Mouse (Mus musculus) gastrocnemius, adult 2 months (tissue): ENCODE data around the gene Pcca. TPM values are rescaled to one million over a fixed set of nuclear protein-coding genes. Genes with fewer than 3 reads are reported as not detected.

Source experiments
- DNase-seq: peaks from one replicate; pipeline ENCODE4 v3.0.0; 2022
- H3K27ac ChIP-seq: fragments of 200-600 bp; 2 replicates; pipeline ENCODE4 v1.8.1; 2022; ENCODE audit warnings: mild to moderate bottlenecking
- H3K4me3 ChIP-seq: fragments of 200-600 bp; 2 replicates; pipeline ENCODE4 v1.8.1; 2022; ENCODE audit warnings: mild to moderate bottlenecking, moderate library complexity
- CTCF ChIP-seq: fragments of 200-600 bp; IDR thresholded peaks from 2 replicates; pipeline ENCODE4 v1.8.1; 2022; ENCODE audit warnings: antibody characterized with exemption, mild to moderate bottlenecking, moderate library complexity
- intact Hi-C: fragments of 180-260 bp; cut with DNase I; formaldehyde crosslinking; loops from one replicate; pipeline ENCODE4 v1.15.1; 2025
- total RNA-seq, 2 experiments: library from RNA; stranded (reverse); gene quantifications; 2 replicates each; pipeline ENCODE4 v1.2.3; 2021

The Pcca gene
- total RNA-seq, 2 experiments from 2014 or later, result 37.7 to 58.5 TPM

DNA sequence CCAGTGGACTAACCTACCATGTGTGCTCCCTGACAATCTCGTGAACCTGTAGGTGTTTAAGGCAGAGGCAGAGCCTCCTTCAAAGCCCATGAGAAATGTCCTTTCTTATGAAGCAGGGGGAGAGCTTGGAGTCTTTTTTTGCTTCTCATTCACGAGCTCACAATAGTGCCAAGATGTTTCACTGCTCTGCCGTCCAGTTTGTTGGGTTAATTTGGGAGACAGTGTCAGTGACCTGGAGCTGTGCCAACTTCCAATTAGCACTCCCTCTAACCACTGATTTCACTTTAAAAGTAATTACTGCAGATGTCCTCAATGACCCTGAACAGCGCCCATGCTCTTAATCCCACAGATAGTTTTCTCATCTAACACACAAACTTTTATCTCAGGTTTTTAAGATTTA is 328.5 kb downstream of the Pcca start:
- no peak overlapping the region for H3K27ac ChIP-seq
- no peak for DNase-seq
- no peak overlapping the region for H3K4me3 ChIP-seq
- TF ChIP-seq CTCF, result no peak
- intact Hi-C loops, result no loop called here

- no peak for TF ChIP-seq CTCF
- Histone ChIP-seq H3K27ac (no peak overlapping the region), H3K4me3 (no peak overlapping the region)
- intact Hi-C loops, result no loop called here
- DNase-seq, result no peak
Observed at GRCm38 (mm10) chr14:122865462-122866129, 331.5 kb downstream of the Pcca start.

GRCm38 (mm10) chr14:122867531-122868285 is 333.6 kb downstream of the Pcca start:
- intact Hi-C loops, result no loop called here
- no peak for TF ChIP-seq CTCF
- no peak overlapping the region for H3K4me3 ChIP-seq
- no peak overlapping the region for H3K27ac ChIP-seq
- DNase-seq, result no peak

DNA sequence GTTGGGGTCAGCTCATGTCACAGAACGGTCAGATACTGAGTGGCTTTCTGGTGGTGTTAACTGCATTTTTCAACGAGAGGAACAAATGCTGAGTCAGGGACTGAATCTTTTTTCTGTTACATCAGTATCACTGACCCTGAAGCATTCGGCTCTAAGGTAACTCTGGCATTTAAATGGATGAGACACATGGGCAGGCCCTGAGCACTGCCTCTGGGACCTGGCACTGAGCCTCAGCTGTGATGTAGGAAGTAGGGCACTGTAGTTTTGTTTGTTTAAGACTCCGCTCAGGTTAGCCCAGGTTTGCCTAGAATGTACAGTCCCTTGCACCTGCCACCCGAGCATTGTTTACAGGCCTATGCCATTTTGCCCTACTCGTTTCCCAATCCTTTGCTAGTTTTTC is 335.7 kb downstream of the Pcca start:
- Histone ChIP-seq H3K4me3 (no peak overlapping the region), H3K27ac (no peak overlapping the region)
- intact Hi-C loops, result no loop called here
- no peak for DNase-seq
- no peak for TF ChIP-seq CTCF

DNA sequence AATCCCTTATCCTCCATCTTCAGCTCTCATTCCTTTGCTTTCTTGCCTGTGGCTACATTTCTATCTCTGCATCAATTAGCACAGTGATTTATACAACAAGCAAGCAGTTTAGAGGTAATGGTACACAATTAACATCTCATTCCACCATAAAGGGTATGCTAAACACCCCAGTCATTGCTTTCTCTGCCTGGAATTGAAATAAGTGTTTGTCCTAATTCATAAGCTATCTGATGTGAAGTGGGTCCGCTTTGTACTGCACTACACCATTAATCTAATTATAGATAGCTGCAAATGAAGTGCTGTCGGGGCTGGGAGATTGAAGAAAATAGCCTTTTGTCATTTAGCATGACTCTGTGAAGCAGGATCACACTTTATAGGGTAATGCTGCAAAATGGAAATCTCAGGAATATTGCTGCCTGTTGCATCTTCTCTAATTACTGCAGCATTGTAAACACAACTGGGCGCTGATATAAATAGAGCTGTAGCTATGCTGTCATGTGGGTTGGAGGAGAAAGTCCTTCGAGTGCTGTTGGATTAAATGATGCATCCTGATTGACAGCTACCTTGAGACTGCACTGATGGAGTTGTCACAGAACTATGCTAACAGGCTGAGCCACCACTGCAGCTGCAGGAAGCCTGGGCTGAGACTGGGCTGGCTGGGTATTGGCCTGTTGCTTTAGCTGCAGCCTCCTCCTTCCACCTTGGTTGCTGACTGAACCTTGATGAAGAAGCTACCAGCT is 337.9 kb downstream of the Pcca start:
- intact Hi-C loops, result no loop called here
- Histone ChIP-seq H3K4me3 (no peak overlapping the region), H3K27ac (no peak overlapping the region)
- DNase-seq, result no peak
- TF ChIP-seq CTCF, result no peak

- Histone ChIP-seq H3K4me3 (no peak overlapping the region), H3K27ac (no peak overlapping the region)
- intact Hi-C loops, result no loop called here
- TF ChIP-seq CTCF, result no peak
- DNase-seq, result no peak
Observed at GRCm38 (mm10) chr14:122872612-122873011, 338.5 kb downstream of the Pcca start.

DNA sequence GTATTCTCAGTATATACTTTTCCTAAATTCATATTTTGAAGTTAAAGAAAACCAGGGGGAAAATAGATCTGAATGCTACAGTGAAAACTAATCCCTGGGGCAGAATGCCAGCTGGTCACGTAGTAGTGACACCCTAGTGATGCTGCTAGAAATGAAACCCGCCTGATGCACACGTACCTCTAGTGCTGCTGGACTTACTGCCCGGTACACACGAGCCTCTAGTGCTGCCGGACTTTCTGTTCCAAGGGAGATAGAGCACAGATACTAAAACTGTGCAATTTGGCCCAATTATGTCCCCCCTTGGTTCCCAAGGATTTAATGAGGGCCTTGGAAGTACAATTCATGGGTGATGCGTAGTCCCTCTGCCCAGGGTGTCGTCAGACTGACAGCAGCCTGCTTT is 340.9 kb downstream of the Pcca start:
- intact Hi-C loops, result loop anchor here (5.0 kb wide), 1 partner anchor 683 kb away; no protein-coding TSS in a partner anchor
- peak overlapping the region; percentile 12; the same call in 1 of the 2 replicates for H3K27ac ChIP-seq
- DNase-seq, result peak; percentile 51
- no peak for TF ChIP-seq CTCF
- H3K4me3 ChIP-seq, result no peak overlapping the region

DNA sequence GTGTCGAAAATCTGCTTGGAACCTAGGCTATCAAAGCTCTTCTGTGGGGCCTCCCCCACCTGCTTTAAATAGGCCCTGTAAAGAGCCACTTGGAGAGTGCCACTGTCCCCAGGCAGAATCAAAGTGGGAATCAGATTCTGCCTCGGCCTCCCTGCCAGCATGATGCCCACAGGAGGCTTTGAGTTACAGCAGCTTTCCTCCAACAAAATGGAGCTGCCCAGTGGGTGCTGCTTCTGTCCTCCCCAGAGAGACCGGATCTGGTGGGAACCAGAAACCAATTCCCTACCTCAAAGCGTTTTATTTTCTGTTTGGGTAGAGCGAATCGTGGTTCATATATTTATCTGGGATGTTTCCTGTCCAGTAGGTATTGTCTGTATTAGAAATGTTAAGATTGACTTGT is 341.5 kb downstream of the Pcca start:
- Histone ChIP-seq H3K4me3 (no peak overlapping the region), H3K27ac (peak overlapping the region; percentile 12; the same call in 1 of the 2 replicates)
- intact Hi-C loops, result loop anchor here (2.0 to 5.0 kb wide), 3 partner anchors 367 to 683 kb away; no protein-coding TSS in a partner anchor
- TF ChIP-seq CTCF, result no peak
- DNase-seq, result peak; percentile 46

GRCm38 (mm10) chr14:122876163-122876562 is 342.0 kb downstream of the Pcca start:
- TF ChIP-seq CTCF, result peak; percentile 98
- no peak overlapping the region for H3K4me3 ChIP-seq

GRCm38 (mm10) chr14:122876723-122877122 is 342.6 kb downstream of the Pcca start:
- DNase-seq, result no peak
- intact Hi-C loops, result loop anchor here (2.0 to 5.0 kb wide), 3 partner anchors 368 to 684 kb away; no protein-coding TSS in a partner anchor
- Histone ChIP-seq H3K4me3 (no peak overlapping the region), H3K27ac (no peak overlapping the region)
- no peak for TF ChIP-seq CTCF

More at GRCm38 (mm10) chr14:122876163-122876562, 342.0 kb downstream of the Pcca start:
- DNase-seq, result peak; percentile 77
- intact Hi-C loops, result loop anchor here (2.0 to 5.0 kb wide), 3 partner anchors 367 to 684 kb away; no protein-coding TSS in a partner anchor
- H3K27ac ChIP-seq, result no peak overlapping the region

GRCm38 (mm10) chr14:122877787-122878186 is 343.7 kb downstream of the Pcca start:
- intact Hi-C loops, result loop anchor here (2.0 to 5.0 kb wide), 3 partner anchors 369 to 685 kb away; no protein-coding TSS in a partner anchor
- Histone ChIP-seq H3K4me3 (no peak overlapping the region), H3K27ac (no peak overlapping the region)
- TF ChIP-seq CTCF, result no peak
- no peak for DNase-seq

DNA sequence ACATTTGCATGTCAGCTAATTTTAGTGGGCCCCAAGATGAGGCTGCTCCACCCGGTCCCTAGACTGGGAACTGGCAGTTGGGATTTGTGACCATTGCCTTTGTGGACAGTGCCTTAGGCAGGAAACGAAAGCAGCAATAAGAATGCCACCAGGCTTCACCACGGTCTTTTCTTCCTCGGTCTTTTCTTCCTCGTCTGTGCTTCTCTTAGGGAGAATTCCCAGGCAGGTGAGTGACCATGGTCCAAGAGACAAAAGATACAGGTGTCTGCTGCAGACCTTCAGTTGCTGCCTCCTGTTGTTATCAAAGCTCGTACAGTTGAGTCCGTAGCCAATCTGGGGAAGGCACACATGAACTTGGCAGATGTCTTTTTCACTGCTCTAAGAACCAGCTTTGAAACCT is 346.2 kb downstream of the Pcca start:
- TF ChIP-seq CTCF, result no peak
- intact Hi-C loops, result no loop called here

More for the DNA sequence above, 346.2 kb downstream of the Pcca start:
- no peak overlapping the region for H3K27ac ChIP-seq
- H3K4me3 ChIP-seq, result no peak overlapping the region
- DNase-seq, result no peak
